Mouse (Mus musculus) urinary bladder, adult 2 months (tissue): Measurements from ENCODE around the gene Net1. TPM values are rescaled to one million over a fixed set of nuclear protein-coding genes. Genes with fewer than 3 reads are reported as not detected.

Experiments
- polyA plus RNA-seq: library from polyadenylated mRNA; depleted of rRNA; stranded (reverse); fragments of >200 nt; gene quantifications from 2 replicates; pipeline ENCODE4 v1.2.3, GENCODE M21; 2012; rRNA removed

Gene Net1
- polyA plus RNA-seq, 1 experiment = 49.2 TPM

Other genes with a start within 250 kb of the Net1 start
- 0.13 and 0.19 TPM in 2 replicates for gene Calml3, start 113.9 kb downstream of the Net1 start, polyA plus RNA-seq
- gene Calm4, start 80.5 kb downstream of the Net1 start, polyA plus RNA-seq = not detected in 2 replicates
- gene Calm5, start 64.0 kb downstream of the Net1 start, polyA plus RNA-seq = not detected in 2 replicates
- gene Tubal3, start 54 bp upstream of the Net1 start, polyA plus RNA-seq = not detected in 2 replicates
- not detected in 2 replicates for gene Ucn3, start 27.1 kb upstream of the Net1 start, polyA plus RNA-seq
- 2.3 and 2.4 TPM in 2 replicates for gene Akr1c14, start 130.8 kb upstream of the Net1 start, polyA plus RNA-seq
- gene Akr1c18, start 232.4 kb upstream of the Net1 start, polyA plus RNA-seq = 0.06 and 0.25 TPM in 2 replicates